Mouse (Mus musculus) G1E (cell line): ENCODE results near the gene Tufm.
A peak's percentile ranks its signal among the peaks of the same experiment; 100 is the strongest.

Experiments used
- CTCF ChIP-seq: IDR thresholded peaks from 2 replicates; pipeline ENCODE4 v1.5.1; 2012; ENCODE audit warnings: low read depth, low read length, inconsistent platforms, mixed read lengths
- GATA1 ChIP-seq: IDR thresholded peaks from 2 replicates; pipeline ENCODE4 v1.6.1; 2012; ENCODE audit warnings: borderline replicate concordance, low read length, inconsistent platforms, mixed read lengths

DNA sequence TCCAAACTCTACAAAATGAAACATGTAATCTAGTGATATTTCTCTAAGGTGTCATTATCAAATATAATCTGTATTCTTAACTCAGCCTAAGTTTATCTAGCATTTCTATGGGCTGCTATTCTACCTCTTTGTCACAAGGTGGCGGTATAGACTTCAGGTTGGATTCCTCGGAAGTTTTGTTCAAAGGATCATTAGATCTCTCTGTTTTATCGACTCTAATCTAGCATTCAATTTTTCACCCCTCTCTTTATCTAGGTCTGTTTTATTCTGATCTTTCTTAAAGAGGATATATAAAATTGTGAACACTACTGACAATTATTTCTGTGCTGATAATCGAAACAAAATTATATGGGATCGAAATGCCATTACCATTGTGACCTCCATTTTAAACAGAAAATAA lies 5.5 kb upstream of the Tufm start:
- TF ChIP-seq GATA1 (no peak), CTCF (peak; percentile 48; the same call in 1 of the 2 replicates)
